Mouse (Mus musculus): ENCODE measurements around the gene Magi3.

Magi3 gene

DNA sequence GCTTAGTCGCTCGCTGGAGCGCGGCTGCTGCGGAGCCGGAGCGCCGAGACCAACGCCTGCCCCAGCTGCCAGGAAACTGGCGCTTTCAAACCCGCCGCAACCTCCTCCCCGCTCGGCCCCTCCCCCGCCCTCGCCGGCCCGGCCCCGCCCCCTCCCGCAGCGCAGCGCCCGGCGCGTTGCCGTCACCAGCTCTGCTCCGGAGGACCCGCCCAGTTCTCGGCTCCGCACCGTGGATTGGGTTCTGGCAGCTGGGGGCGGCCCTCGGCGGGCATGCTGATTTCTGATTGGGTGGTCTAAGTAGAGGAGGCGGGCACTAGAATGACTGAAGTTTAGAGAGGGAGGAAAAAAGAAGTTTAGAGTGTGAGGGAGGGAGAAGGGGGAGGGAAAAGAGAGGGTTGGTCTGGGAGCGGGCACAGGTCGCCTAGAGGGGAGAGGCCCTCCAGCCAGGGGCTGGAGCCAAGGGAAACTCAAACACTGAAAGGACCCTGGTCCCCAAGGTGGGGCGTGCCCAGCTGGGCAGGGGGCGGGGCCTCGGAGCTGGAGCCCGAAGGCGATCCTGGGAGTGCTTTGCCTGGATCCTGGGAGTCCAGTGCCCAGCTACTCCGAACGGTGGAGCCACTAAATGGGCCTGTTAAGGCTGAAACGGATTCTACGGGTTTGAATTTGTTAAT, at the start of gene Magi3:
TSS of gene Magi3 (minus strand) at position 80 of the 671 bp plus-strand sequence.
- in situ Hi-C loops (cut with MboI, MseI), result no loop called here

DNA sequence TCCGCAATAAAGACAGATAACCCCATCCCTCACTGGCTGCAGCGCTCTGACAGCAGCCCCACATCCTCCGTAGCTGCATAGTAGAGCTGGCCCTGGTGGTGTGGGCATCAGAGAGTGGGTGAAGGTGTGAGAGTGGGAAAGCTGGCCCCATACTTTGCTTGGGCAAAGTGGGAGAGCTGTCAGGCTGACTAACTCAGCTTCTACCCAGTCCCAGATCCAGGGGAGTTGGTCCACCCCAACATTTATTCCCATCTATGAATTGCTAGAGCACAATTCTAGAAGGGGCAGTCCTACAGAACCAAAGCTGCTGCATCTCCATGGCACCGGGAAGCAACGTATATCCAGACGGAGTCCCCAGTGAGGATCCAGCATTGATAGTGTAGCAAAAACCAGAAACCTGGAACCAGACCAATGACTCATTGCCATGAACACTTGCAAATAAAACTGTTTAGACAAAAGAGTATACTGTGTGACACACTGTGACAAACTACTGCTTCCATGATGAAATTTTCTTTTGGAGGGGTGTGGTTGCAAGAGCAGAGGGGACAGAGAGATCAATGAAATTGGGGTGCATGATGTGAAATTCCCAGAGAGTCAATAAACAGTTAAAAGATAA, 44.5 kb upstream of the Magi3 start:
- in situ Hi-C loops (cut with MboI, MseI), result no loop called here

DNA sequence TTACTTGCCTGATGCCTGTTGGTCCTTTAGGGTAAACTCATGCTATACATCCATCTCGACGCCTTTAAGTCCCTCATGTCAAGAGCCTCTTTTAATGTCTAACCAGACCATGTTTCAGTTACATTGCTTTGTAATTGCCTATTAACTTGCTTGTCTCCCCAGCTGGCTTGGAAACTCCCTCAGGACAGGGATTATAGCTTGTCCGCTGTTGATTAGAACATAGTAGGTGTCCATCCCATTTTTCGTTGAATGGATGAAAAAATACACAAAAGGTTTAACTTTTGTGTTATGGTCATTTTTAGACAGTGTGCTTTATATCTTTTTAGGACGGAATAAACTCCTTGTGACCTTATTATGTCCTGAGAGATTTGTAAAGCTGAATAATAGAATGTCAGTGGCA, 40.0 kb upstream of the Magi3 start:
- in situ Hi-C loops (cut with MboI, MseI), result no loop called here

DNA sequence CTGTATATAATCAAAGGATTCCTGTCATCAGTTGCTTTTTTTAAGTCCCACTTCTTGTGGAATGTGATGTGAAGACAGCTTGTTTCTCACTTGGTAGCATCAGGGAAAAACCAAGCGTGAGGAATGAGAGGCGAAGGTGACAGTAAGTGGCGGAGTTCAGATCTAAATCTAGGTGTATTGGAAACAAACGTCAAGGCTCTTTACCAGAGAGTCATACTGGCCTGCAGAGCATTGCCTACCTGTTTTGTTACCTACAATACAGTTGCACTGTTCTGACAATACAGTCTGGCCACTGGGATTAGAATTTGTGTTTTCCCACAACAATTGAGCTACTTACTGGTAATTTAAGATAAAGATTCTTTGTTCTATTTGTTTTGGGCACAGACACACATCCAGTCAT, 39.0 kb upstream of the Magi3 start:
- in situ Hi-C loops (cut with MboI, MseI), result no loop called here

DNA sequence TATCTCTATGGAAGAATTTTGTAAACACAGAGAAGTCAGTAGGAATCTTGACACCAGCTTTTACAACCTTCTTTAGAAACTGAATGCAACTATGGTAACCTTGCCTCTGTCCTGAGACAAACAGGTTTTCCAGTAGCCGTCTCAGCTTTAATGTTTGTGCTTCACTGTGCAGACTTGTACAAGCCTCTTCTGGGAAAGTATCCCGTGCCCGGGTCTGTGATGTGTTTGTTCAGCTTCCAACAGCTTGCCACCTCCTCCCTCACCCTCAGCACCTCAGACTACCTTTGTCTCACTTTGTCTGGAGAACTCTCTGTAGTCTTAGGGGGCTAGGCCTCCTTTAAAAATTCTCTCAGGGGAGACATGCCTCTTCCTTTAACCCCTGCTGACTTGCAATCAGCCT, 36.9 kb upstream of the Magi3 start:
- in situ Hi-C loops (cut with MboI, MseI), result no loop called here

DNA sequence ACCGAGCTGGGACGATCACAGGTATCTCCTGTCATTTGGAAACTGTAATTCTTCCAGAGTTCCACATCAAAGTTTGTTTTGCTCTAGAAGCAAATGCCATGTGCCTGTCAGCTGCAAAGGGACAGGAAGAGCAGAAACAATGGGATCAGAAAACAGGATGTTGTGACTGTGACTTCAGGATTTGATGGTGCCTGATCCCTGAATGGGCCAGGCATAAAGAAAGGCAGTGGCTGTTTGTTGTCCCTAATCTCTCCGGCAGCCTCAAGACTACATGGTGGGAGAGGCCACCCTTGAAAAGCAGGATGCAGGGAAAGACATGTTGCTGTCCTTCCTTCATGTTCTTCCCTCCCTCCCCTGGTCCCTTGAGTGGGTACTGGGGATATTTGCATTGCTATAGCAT, 33.6 kb upstream of the Magi3 start:
- in situ Hi-C loops (cut with MboI, MseI), result no loop called here

DNA sequence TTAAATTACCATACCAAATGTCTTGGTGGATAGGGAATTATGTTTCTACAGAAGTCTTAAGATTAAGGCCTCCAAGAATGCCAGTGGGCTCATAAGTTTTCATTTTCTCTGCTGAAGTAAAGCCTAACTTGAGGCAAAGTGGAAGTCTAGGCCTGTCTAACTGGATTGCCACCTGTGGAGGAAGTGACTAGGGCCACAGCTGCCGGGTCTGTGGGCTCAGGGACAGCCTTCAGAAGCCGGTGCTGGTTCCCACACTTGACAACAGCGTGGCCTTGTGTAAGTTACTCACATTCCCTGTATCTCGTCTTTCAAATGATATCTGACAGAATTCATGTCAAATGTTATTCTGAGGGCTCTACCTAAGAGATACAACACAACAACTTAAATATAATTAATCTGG, 27.7 kb upstream of the Magi3 start:
- in situ Hi-C loops (cut with MboI, MseI), result no loop called here

DNA sequence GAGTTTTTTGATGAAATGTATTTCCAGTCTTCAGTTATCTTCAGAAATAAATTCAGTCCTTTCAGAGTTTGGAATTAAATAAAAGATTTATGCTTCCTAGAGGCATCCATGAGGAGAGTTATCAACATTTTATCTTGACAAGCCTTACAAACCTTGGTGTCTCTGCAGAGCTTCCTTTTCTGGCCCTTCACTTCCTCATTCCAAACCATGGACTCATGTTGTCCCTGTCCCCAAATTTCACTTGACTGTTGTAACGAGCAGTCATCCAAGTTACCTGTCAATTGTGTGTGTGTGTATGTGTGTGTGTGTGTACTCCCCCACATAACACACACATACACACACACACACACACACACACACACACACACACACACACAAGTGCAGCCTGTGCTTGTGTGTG, 26.9 kb upstream of the Magi3 start:
- in situ Hi-C loops (cut with MboI, MseI), result no loop called here

DNA sequence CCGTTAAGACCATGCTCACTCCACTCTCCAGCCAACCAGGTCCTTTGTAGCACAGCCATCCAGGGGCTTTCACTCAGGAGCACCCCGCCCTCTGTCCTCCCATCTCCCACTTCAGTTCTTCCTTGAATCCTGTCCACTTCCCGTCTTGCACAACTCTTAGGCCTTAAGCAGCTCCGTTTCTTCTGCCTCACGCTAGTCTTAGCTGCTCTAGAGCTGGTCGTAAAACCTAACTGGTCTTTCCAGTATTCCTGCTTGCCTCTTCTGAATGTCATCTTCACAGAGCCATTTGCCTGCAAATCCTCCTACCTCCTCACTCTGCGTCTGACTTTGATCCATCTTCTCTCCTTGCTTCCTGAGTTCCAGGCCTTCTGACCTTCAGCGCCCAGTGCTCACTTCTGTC, 24.2 kb upstream of the Magi3 start:
- in situ Hi-C loops (cut with MboI, MseI), result no loop called here

DNA sequence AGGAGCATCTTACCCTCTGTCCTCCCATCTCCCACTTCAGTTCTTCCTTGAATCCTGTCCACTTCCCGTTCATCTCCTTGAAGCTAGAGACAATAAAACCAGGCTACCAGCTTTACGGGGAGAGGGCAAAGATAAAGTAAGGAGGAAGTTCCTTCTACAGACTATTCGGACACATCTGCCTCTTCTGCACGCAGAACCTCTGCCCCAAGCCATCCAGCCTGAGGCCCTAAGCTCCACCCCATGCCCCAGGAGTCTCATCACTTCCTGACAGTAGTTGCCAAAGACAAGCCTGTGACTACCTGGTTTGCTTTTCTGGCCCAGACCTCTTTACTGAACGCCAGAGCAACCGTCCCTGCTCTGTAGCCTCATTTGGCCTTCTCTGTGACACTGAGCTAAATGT, 23.8 kb upstream of the Magi3 start:
- in situ Hi-C loops (cut with MboI, MseI), result no loop called here

DNA sequence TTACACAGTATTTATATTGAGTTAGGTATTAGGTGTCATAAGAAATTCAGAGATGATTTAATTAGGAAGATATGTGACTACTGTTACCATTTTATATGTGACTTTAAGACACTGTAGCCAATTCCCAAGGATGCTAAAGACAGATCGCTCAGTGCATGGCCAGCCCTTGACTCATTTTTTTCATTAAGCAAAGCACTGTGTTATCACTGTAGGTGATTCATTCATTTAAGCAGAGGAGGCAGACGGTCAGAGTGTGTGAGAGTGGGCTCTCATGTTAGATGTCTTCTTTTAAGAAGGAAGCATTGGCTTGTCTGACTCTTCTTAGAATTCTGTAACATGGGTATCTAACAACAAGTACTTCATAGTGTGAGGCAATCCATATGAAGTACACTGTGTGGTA, 19.6 kb upstream of the Magi3 start:
- in situ Hi-C loops (cut with MboI, MseI), result no loop called here

DNA sequence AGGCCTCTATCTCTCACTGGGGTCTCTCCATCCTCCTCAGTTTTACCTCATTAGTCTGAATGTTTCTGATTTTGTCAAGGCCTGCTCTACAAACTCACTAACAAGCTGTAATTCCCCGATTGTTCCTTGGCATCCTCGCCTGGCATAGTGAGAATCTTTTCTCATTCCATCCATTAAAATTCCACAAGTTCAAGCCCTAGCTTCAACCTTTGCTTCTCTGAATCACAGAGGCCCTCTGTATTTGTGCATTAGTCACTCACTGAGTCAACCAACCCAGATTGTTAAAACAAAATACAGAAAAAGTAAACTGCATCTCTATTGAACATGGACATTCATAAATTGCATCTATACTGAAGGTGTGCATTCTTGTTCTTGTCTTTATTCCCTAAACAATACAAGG, 19.2 kb upstream of the Magi3 start:
- in situ Hi-C loops (cut with MboI, MseI), result no loop called here

DNA sequence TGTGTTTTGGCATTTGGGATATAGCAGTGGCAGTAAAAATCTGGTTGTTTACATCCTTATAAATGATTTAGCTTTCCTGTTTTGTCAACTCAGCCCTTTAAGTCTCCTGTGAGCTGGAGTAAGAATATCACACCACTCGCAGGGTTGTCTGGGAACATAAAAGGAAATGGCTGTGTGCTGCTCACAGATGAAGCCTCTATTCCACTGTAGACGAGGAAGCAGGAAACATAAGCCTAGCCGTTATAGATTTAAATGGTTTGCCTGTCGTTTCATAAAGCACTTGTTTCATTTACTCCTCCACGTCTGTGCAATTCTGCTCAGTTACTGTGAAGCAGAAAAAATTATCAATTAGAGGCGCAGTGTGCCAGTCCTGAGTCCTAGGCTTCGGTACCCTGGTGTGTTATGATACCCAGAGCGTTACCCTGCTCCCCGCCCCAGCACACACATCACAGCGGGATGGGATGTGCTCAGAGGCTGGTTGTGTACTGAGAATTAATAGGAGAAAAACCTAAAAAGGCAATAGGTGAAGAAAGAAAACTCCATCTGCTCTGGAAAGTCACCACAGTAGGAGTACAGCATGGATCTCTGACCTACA, 17.8 kb upstream of the Magi3 start:
- in situ Hi-C loops (cut with MboI, MseI), result no loop called here

DNA sequence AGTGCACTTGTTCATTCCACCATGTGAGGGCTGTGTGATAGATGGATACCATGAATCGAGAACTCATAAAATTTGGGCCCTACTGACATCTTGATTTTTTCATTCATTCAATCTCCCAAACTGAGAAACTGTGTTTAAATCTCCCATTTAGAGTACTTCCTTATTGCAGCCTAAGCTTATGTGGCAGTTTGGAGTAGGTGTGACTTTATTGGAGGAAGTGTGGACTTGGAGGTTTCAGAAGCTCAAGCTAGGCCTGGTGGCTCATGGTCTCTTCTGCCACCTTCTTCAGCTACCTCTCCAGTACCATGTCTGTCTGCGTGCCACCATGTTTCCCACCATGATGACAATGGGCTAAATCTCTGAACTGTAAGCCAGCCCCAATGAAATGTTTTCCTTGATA, 15.9 kb upstream of the Magi3 start:
- in situ Hi-C loops (cut with MboI, MseI), result no loop called here

DNA sequence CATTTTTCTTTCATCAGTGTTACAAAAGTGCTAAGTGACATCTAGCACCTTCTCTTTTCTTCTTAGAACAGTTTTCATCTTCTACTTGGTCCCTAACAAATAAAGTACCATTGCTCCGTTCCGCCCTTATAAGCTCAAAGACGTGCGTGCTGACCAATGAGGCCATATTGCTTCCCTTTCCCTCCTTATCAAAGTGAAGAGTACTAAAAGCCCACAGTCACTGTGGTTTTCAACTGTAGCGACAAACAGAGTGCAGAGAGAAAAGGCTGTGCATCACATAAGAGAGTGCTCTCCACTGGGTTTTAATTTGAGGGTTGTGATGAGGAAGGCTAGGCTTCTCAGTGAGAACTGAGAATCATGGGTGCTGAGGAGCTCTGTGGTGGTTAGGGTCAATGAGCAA, 14.9 kb upstream of the Magi3 start:
- in situ Hi-C loops (cut with MboI, MseI), result no loop called here

DNA sequence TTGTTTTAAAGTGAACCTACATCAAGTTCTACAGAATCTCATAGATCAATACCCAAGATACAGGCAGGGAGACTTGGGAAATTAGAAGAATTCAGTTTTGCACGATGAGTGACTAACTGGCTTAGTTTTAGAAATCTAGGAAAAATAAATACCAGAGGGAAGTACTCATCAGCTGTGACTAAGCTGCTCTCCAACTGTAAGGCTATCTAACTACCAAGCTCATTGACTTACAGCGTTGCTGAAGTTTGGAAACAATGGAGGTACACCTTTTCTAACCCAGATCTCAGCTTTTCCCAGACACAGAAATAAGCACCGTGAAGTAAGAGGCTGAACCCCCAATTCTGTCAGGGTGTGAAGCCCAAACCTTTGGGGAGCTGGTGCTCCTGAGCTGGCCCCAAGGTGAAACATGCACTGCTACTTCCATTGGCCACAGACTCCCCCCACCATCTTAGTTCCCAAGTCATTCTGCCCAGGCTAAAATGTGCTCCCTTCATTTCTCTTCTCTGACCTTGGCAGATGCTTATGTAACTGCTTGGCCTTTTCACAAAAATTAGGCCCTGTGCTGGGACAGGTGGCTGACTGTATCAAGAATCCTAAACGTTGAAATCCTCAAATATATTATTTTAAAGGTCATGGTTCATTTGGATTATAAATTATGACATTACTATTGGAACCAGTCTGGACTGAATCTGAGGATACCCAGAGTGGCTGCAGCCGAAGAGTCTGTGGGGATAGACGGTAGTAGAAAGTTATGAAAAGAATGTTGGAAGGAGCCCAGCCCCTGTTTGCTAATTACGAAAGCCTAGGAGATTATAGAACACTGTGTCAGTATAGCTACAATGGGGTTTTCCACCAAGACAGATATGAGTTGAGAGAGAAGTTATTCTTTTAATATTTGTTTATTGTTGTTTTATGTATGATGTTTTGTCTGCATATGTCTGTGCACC, 13.5 kb upstream of the Magi3 start:
- in situ Hi-C loops (cut with MboI, MseI), result no loop called here

DNA sequence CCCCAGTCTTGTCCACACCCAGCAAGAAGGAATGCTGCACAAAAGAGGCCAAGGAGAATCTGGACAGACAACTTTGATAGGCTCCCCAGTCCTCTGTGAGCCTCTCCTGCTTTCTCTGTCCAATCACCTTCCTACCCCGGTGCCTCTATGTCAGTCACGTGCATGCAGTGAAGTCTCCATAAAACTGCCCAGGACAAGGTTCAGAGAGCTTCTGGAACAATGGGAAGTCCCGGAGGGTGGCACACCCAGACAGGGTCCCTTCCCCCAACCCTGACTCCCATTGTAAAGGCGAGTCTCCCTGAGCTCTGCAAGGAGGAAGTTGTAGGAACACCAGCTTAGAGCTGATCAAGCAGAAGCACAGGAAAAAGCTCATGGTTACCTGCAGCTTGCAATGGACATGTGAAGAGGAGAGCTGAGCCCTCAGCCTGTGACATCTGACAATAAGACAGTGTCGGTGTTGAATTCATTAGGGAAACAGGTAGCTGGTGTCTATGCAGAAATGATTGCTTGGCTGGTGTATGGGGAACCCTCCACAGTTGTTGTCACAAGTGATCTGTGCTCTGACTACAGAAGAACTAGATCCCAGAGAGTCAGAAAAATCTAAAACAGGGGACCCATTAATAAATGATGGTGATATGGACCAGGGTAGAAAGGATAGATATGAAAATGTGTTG, 7.4 kb upstream of the Magi3 start:
- in situ Hi-C loops (cut with MboI, MseI), result no loop called here

DNA sequence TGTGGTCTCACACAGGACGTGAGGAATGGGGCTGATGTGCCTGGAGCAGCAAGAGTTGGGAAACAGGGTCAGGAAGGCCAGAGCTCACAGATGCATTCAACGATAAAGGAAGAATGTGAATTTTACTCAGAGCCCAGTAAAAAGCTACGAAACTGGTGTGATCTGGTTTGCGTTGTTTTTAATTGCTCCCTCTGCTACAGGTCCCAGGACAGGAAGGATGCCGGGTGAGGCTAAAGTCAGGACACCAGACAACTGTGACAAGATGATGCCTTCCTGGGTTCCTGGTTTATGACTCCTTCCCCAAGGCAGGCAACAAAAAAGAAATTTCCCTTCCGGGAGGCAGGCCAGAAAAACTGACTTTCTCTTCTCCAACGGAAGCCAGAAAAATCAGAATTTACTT, 6.6 kb upstream of the Magi3 start:
- in situ Hi-C loops (cut with MboI, MseI), result no loop called here

DNA sequence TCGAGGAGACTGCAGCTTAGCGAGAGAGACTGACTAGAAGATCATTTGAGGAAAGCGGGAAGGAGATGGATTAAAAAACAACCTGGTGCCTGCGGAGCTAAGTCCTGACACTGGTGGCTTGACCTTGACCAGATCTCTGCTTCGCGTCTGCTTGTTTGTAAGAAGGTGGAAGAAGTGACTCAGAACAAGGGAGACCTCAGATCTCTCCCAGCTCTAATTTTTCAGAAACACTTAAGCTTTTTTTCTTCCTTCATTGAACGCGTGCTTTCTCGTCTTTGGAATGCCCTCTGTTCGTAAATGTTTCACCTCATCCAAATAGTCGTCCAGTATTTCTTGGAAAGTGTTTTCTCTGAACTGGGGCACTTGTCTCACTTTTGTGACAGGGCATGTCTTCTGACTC, 982 bp upstream of the Magi3 start:
- in situ Hi-C loops (cut with MboI, MseI), result no loop called here

DNA sequence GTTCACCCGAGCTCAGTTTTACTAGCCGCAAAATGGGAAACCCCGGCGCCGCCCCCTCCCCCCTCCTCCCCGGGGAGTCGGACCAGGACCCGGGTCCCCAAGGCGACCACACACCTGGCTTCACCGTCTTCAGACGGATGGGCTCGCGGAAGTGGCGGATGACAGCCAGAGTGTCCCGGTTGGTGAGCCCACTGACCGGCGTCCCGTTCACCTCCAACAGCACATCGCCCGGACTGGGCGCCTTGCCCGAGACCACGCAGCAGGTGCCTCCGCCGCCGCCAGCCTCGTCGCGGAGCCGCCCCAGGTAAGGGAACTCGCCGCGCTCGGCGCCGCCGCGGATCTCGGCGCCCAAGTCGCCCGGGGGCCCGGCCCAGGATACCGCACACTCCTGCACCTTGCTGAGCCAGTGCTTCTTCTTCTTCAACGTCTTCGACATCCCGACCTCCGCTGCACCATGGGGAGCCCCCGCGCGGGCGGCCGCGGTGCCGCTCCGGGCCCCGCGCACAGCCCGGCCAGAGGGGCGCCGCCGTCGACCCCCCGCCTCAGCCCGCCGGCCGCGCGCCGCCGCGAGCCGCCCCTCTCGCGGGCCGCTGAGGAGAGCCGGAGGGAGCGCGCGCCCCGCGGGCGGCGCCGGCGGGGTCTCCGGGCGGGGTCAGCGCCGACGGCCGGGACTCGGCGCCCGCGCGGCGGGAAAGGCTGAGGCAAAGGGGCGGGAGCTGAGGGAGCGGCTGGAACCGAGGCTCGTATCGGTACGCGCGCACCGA, 461 bp downstream of the Magi3 start:
- in situ Hi-C loops (cut with MboI, MseI), result no loop called here

DNA sequence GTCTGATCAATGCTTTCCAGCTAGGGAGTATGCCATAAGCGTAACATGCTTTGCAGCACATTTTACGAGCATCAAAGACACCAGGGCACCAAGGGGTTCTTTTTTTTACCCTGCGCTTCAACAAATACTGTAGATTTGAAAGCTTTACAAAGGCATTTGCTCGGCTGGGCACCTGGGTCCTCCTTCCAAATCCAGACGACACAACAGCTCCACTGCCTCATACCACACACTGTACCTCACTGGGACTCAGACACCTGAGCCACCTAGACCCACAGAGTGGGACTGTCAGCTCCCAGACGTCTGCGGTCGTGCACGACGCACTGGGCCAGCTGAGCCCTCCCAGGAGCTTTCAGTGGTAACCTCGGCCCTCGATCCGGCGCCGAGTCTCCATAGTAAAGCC, 1.2 kb downstream of the Magi3 start:
- in situ Hi-C loops (cut with MboI, MseI), result no loop called here

All from T-helper 17 cell (primary cell).